Mouse (Mus musculus) heart, embryonic 10.5 days (tissue): ENCODE measurements around the gene Usp38. TPM values are rescaled to one million over a fixed set of nuclear protein-coding genes. Genes with fewer than 3 reads are reported as not detected.
A peak's percentile ranks its signal among the peaks of the same experiment; 100 is the strongest.

Source experiments
- DNase-seq: peaks from one replicate; pipeline ENCODE4 v3.0.0-alpha.2; 2017; ENCODE audit warnings: low spot score
- H3K27ac ChIP-seq: fragments of 300-500 bp; sonication (generic); 2 replicates; pipeline ENCODE4 v1.5.1; 2016; ENCODE audit warnings: mild to moderate bottlenecking
- H3K27me3 ChIP-seq: fragments of 300-500 bp; sonication (generic); 2 replicates; pipeline ENCODE4 v1.6.1; 2016; ENCODE audit warnings: mild to moderate bottlenecking; ENCODE audit not compliant: poor library complexity, insufficient read depth, severe bottlenecking
- H3K36me3 ChIP-seq: fragments of 300-500 bp; sonication (generic); 2 replicates; pipeline ENCODE4 v1.6.1; 2016; ENCODE audit warnings: mild to moderate bottlenecking, moderate library complexity
- H3K4me1 ChIP-seq: fragments of 300-500 bp; sonication (generic); 2 replicates; pipeline ENCODE4 v1.6.1; 2016; ENCODE audit warnings: mild to moderate bottlenecking
- H3K4me3 ChIP-seq: fragments of 300-500 bp; sonication (generic); 2 replicates; pipeline ENCODE4 v1.5.1; 2016; ENCODE audit warnings: mild to moderate bottlenecking, moderate library complexity
- H3K9me3 ChIP-seq: fragments of 300-500 bp; sonication (generic); 2 replicates; pipeline ENCODE4 v1.6.1; 2016; ENCODE audit warnings: mild to moderate bottlenecking, moderate library complexity
- WGBS: fragments of 180-500 bp; shearing (Covaris S2); methylation state at CpG from one replicate; pipeline ENCODE4 v1.1.7; 2016; 5-methylcytosine and 5-hydroxymethylcytosine counted together
- polyA plus RNA-seq: library from polyadenylated mRNA; unstranded; fragments of >200 nt; fragmentation: Nextera tagmentation; extraction: Ambion mirVana; gene quantifications from 2 replicates; pipeline ENCODE4 v1.2.1, GENCODE M21; 2016

Gene Usp38
- polyA plus RNA-seq, 1 experiment from 2014 or later = 19.5 TPM

- 76% methylated on average over 3 of the region's 3 CpGs for WGBS
- H3K4me3 ChIP-seq = no peak overlapping the region
- no peaks in the 10 kb centered on the region for H3K9me3 ChIP-seq
- DNase-seq = no peak
- no peaks in the 10 kb centered on the region for H3K27me3 ChIP-seq
- peaks cover 3% of the 10 kb centered on the region; the same call in 1 of the 2 replicates for H3K4me1 ChIP-seq
- H3K36me3 ChIP-seq = no peaks in the 10 kb centered on the region
- H3K27ac ChIP-seq = no peak overlapping the region
Measured at GRCm38 (mm10) chr8:80952973-80953372, 61.8 kb downstream of the Usp38 start.

- H3K4me1 ChIP-seq = peaks cover 3% of the 10 kb centered on the region; the same call in 1 of the 2 replicates
- WGBS = 55% methylated on average over 6 of the region's 6 CpGs
- no peak overlapping the region for H3K4me3 ChIP-seq
- no peak for DNase-seq
- H3K27ac ChIP-seq = no peak overlapping the region
- no peaks in the 10 kb centered on the region for H3K9me3 ChIP-seq
- no peaks in the 10 kb centered on the region for H3K27me3 ChIP-seq
- H3K36me3 ChIP-seq = no peaks in the 10 kb centered on the region
Measured at GRCm38 (mm10) chr8:80952235-80952915, 62.4 kb downstream of the Usp38 start.

GRCm38 (mm10) chr8:80948405-80949183, 66.1 kb downstream of the Usp38 start:
- no peak for DNase-seq
- WGBS = 63% methylated on average over 7 of the region's 7 CpGs
- no peak overlapping the region for H3K27ac ChIP-seq

GRCm38 (mm10) chr8:80943742-80944141, 71.0 kb downstream of the Usp38 start:
- DNase-seq = no peak
- Histone ChIP-seq H3K36me3 (no peaks in the 10 kb centered on the region), H3K27ac (no peak overlapping the region), H3K9me3 (no peaks in the 10 kb centered on the region), H3K4me3 (no peak overlapping the region), H3K27me3 (no peaks in the 10 kb centered on the region), H3K4me1 (peaks cover 5% of the 10 kb centered on the region)
- 87% methylated on average over 3 of the region's 3 CpGs for WGBS

More at GRCm38 (mm10) chr8:80948405-80949183, 66.1 kb downstream of the Usp38 start:
- Histone ChIP-seq H3K4me1 (peaks cover 3% of the 10 kb centered on the region; the same call in 1 of the 2 replicates), H3K9me3 (no peaks in the 10 kb centered on the region), H3K4me3 (no peak overlapping the region), H3K36me3 (no peaks in the 10 kb centered on the region), H3K27me3 (no peaks in the 10 kb centered on the region)

- no peaks in the 10 kb centered on the region for H3K27me3 ChIP-seq
- no peaks in the 10 kb centered on the region for H3K36me3 ChIP-seq
- 95% methylated on average over 3 of the region's 3 CpGs for WGBS
- no peak for DNase-seq
- no peak overlapping the region for H3K27ac ChIP-seq
- H3K4me1 ChIP-seq = peaks cover 18% of the 10 kb centered on the region
- no peak overlapping the region for H3K4me3 ChIP-seq
- no peaks in the 10 kb centered on the region for H3K9me3 ChIP-seq
Measured at GRCm38 (mm10) chr8:80941621-80942020, 73.1 kb downstream of the Usp38 start.

DNA sequence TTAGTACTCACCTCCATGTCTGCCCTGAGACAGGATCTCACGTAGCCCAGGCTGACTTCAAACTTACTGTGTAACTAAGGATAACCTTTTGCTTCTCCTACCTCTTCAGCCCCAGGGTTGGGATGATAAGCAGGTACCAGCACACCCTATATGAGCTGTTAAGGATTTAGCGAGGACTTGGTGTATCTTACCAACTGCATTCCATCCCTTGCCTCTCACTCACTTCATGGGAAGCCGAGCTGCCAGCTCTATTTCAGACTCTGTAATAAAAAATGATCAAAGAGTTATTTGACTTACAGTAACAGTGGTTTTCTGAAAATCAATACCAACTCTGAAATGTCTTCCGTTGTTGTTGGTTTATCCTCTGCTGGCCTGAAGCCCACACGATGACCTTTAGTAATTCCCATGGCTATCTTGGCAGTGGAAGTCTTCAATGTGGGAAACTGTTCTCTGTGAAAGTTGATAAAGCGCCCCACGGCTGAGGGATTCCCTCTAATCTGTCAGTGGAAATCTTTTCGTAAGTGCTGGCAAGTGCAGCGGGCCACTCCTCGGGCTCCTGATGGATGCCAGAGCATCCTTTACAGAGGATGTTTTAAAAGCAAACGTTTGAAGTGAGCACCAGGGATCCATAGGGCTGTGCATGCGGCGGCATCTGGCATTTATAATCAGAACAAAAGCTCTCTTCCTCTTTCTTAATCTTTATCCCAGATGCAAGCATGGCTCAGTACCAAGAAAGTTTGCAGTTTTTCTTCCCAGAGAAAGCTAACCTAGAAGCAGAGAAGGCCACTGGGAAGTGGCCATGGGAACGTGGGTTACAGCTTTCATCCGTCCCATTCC, 76.7 kb downstream of the Usp38 start:
- peaks cover 18% of the 10 kb centered on the region for H3K4me1 ChIP-seq
- WGBS = 28% methylated on average over 15 of the region's 15 CpGs
- H3K4me3 ChIP-seq = no peak overlapping the region; the same call in 1 of the 2 replicates
- DNase-seq = peak; percentile 79
- no peaks in the 10 kb centered on the region for H3K27me3 ChIP-seq
- H3K9me3 ChIP-seq = no peaks in the 10 kb centered on the region
- no peaks in the 10 kb centered on the region for H3K36me3 ChIP-seq
- H3K27ac ChIP-seq = no peak overlapping the region

Other genes with a start within 250 kb of the Usp38 start
- gene Gab1, start 134.4 kb downstream of the Usp38 start, polyA plus RNA-seq = 24.8 and 37.6 TPM in 2 replicates